16 mouse cellular contexts compared by ENCODE assay signal in the genomic region with DNA sequence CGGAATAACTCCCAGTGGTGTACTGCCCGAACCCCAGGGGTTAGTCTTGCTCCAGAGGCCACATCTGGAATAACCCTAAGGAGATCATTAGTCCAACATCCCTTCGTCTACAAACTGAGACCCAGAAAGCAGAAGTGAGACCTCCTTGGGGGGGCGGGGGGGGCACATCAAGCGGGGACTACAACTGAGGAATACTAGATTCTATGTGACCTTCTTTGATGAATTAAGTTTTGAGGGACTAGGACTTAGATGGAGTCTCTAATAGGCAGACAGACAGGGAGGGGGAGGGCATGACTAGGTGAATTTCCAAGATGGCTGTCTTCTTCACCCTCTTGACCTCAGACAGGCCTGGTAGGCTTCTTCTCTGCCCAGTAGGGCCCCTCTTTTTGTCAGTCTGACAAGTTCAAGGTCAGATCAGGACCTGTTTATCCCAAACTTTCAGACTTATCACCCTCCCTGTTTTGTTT. TPM values are rescaled to one million over a fixed set of nuclear protein-coding genes. Genes with fewer than 3 reads are reported as not detected.
A peak's percentile ranks its signal among the peaks of the same experiment; 100 is the strongest.
DNase-seq lines count a peak whose midpoint lies in the region; ATAC-seq and TF ChIP-seq lines count a peak whose summit lies in the region.
"Had no signal": no experiment of that assay in that cellular context is flagged by ENCODE, and none has a peak within 500 bp of the region (broad histone marks: within the 10 kb centered on the region; RNA-seq: fewer than 3 reads in every experiment).

No protein-coding gene starts in this region.

- no peaks in the 10 kb centered on the region for H3K36me3 ChIP-seq in heart, postnatal 0 days (replicated peaks; ENCODE audit: control insufficient read depth, insufficient read depth, low read length)
- no peaks in the 10 kb centered on the region for H3K36me3 ChIP-seq in heart, embryonic 11.5 days (ENCODE audit: control insufficient read depth, insufficient read depth, low read length)
- peaks cover 0 to 2% of the 10 kb centered on the region in 2 experiments; a peak in 2 of 4 replicates for H3K36me3 ChIP-seq in MEL (ENCODE audit: control insufficient read depth in 1 of 2, insufficient read depth in 2 of 2, low read length in 2 of 2)
- H3K36me3 ChIP-seq in limb, embryonic 10.5 days, result no peaks in the 10 kb centered on the region
- H3K36me3 ChIP-seq: liver, embryonic 13.5 days; stomach, embryonic 15.5 days had no signal

- ATAC-seq in heart, postnatal 0 days (ENCODE audit: insufficient read depth, low read depth), result no peak
- no peak for ATAC-seq in heart, embryonic 11.5 days (replicated peaks; ENCODE audit: insufficient number of reproducible peaks, low FRiP score, low TSS enrichment)
- ATAC-seq in megakaryocyte progenitor cell, adult 5-6 weeks (replicated peaks; ENCODE audit: poor library complexity), result no peak
- ATAC-seq: CD4-positive, CD25-positive, alpha-beta regulatory T cell, adult 4 months had no signal

- H3K27me3 ChIP-seq in heart, postnatal 0 days (ENCODE audit: control insufficient read depth, insufficient read depth, low read length), result no peaks in the 10 kb centered on the region
- H3K27me3 ChIP-seq in heart, embryonic 11.5 days (ENCODE audit: control insufficient read depth, insufficient read depth, low read length), result no peaks in the 10 kb centered on the region
- no peaks in the 10 kb centered on the region; a peak in 1 of 4 replicates for H3K27me3 ChIP-seq in MEL (ENCODE audit: control insufficient read depth in 1 of 2, insufficient read depth in 2 of 2, low read length in 2 of 2)
- no peaks in the 10 kb centered on the region for H3K27me3 ChIP-seq in limb, embryonic 10.5 days (ENCODE audit: low read depth, poor library complexity, severe bottlenecking)
- H3K27me3 ChIP-seq: liver, embryonic 13.5 days; stomach, embryonic 15.5 days had no signal

- H3K4me3 ChIP-seq in heart, postnatal 0 days (ENCODE audit: low read depth, low read length), result no peak overlapping the region
- no peak overlapping the region for H3K4me3 ChIP-seq in heart, embryonic 11.5 days (ENCODE audit: low read depth, low read length)
- H3K4me3 ChIP-seq in MEL (ENCODE audit: control insufficient read depth in 1 of 2, insufficient read depth in 1 of 2, low read depth in 2 of 2, low read length in 2 of 2), result no peak overlapping the region
- 0 out of 2 replicates have a peak overlapping the region, but pooled peaks have one; percentile 7 for H3K4me3 ChIP-seq in limb, embryonic 10.5 days
- H3K4me3 ChIP-seq: left cerebral cortex, adult 2 months; liver, embryonic 13.5 days; stomach, embryonic 15.5 days had no signal

- peak overlapping the region; percentile 67; the same call in 1 of the 2 replicates for H3K27ac ChIP-seq in heart, postnatal 0 days (ENCODE audit: low read depth)
- no peak overlapping the region for H3K27ac ChIP-seq in heart, embryonic 11.5 days (ENCODE audit: low read depth, low read length)
- H3K27ac ChIP-seq in MEL (ENCODE audit: control insufficient read depth, low read depth, low read length), result no peak overlapping the region
- peak overlapping the region; percentile 87 for H3K27ac ChIP-seq in limb, embryonic 10.5 days
- H3K27ac ChIP-seq: left cerebral cortex, adult 2 months; liver, embryonic 13.5 days; stomach, embryonic 15.5 days had no signal

- no peaks in the 10 kb centered on the region for H3K79me2 ChIP-seq in MEL (ENCODE audit: control insufficient read depth, insufficient read depth, low read length, poor library complexity)

- no peak for TF ChIP-seq CTCF in heart, postnatal 0 days (IDR thresholded peaks at IDR 0.05; ENCODE audit: low read depth)
- TF ChIP-seq CTCF in MEL (IDR thresholded peaks at IDR 0.05 in 2 of 3, conservative IDR thresholded peaks at IDR 0.05 in 1 of 3; ENCODE audit: control insufficient read depth in 1 of 3, insufficient read depth in 1 of 3, low read depth in 2 of 3, low read length in 3 of 3, poor library complexity in 1 of 3, severe bottlenecking in 1 of 3), result no peak

- no peak overlapping the region for H3K9ac ChIP-seq in heart, postnatal 0 days (replicated peaks; ENCODE audit: low read depth, low read length)
- H3K9ac ChIP-seq in heart, embryonic 11.5 days (ENCODE audit: low read depth, low read length), result no peak overlapping the region
- H3K9ac ChIP-seq in MEL (ENCODE audit: control insufficient read depth, low read depth, low read length, poor library complexity, severe bottlenecking), result no peak overlapping the region
- H3K9ac ChIP-seq: liver, embryonic 13.5 days; stomach, embryonic 15.5 days had no signal

- no peaks in the 10 kb centered on the region for H3K9me3 ChIP-seq in heart, postnatal 0 days (replicated peaks; ENCODE audit: control insufficient read depth, low read length)
- H3K9me3 ChIP-seq in heart, embryonic 11.5 days (replicated peaks; ENCODE audit: control insufficient read depth, low read length), result no peaks in the 10 kb centered on the region
- H3K9me3 ChIP-seq in MEL (replicated peaks; ENCODE audit: insufficient read depth, low read length), result no peaks in the 10 kb centered on the region
- H3K9me3 ChIP-seq in limb, embryonic 10.5 days (replicated peaks), result no peaks in the 10 kb centered on the region
- H3K9me3 ChIP-seq: liver, embryonic 13.5 days; stomach, embryonic 15.5 days had no signal

- DNase-seq in heart, postnatal 0 days (ENCODE audit: low spot score), result no peak
- peak; percentile 56 for DNase-seq in A20 (ENCODE audit: low read depth, low spot score)
- peak; percentile 31 for DNase-seq in MEL (ENCODE audit: low read depth, low spot score)
- DNase-seq in limb, embryonic 10.5 days (ENCODE audit: low spot score), result no peak
- no peak for DNase-seq in right cerebral cortex, postnatal 36 days (ENCODE audit: low spot score in 2 of 2)
- DNase-seq in adrenal gland, adult 8-10 months, result no peak
- DNase-seq: adrenal gland, postnatal 10 days; liver, embryonic 13.5 days; midbrain, embryonic 14.5 days; right cerebral cortex, postnatal 4 days; thymus, postnatal 36 days had no signal

- no peak for TF ChIP-seq RAD21 in MEL (IDR thresholded peaks at IDR 0.05; ENCODE audit: low read depth, low read length)

- TF ChIP-seq EP300 in heart, postnatal 0 days (IDR thresholded peaks at IDR 0.05; ENCODE audit: low read depth), result no peak
- TF ChIP-seq EP300 in MEL (IDR thresholded peaks at IDR 0.05; ENCODE audit: low read depth in 1 of 2, low read length in 2 of 2), result no peak

- peaks cover 17% of the 10 kb centered on the region for H3K4me1 ChIP-seq in heart, postnatal 0 days (ENCODE audit: control insufficient read depth, insufficient read depth)
- peaks cover 7% of the 10 kb centered on the region for H3K4me1 ChIP-seq in heart, embryonic 11.5 days (ENCODE audit: control insufficient read depth, insufficient read depth, low read length)
- peaks cover under 1 to 10% of the 10 kb centered on the region in 2 experiments for H3K4me1 ChIP-seq in MEL (ENCODE audit: control insufficient read depth in 1 of 2, insufficient read depth in 2 of 2, low read length in 2 of 2)
- H3K4me1 ChIP-seq in limb, embryonic 10.5 days, result peaks cover 53% of the 10 kb centered on the region

- WGBS in heart, postnatal 0 days, result 71% methylated on average over 5 of the region's 5 CpGs
- WGBS in heart, embryonic 11.5 days (ENCODE audit: insufficient replicate concordance), result 75% methylated on average over 5 of the region's 5 CpGs
- 35% methylated on average over 5 of the region's 5 CpGs for WGBS in limb, embryonic 10.5 days

- H3K4me2 ChIP-seq in heart, postnatal 0 days (ENCODE audit: low read depth, low read length), result no peak overlapping the region
- no peak overlapping the region for H3K4me2 ChIP-seq in heart, embryonic 11.5 days
- H3K4me2 ChIP-seq: liver, embryonic 13.5 days; stomach, embryonic 15.5 days had no signal

- no peak for TF ChIP-seq POLR2A in MEL (IDR thresholded peaks at IDR 0.05; ENCODE audit: control insufficient read depth in 1 of 2, insufficient read depth in 1 of 2, low read depth in 1 of 2, low read length in 2 of 2, poor library complexity in 1 of 2)

TF ChIP-seq in MEL, 35 proteins besides CTCF, POLR2A, EP300 and RAD21:
- no peak for TF ChIP-seq USF2 (IDR thresholded peaks at IDR 0.05; ENCODE audit: borderline replicate concordance in 1 of 2, insufficient read depth in 1 of 2, low read depth in 1 of 2, low read length in 2 of 2)
- TF ChIP-seq GABPA (IDR thresholded peaks at IDR 0.05; ENCODE audit: low read depth, low read length), result no peak

RNA-seq across cellular contexts. Expression of a gene that starts 20.9 kb away (rescaled TPM):
- total RNA-seq in heart, postnatal 0 days (2014; rRNA removed; ENCODE audit: low replicate concordance), result 54.5 and 119 TPM in 2 replicates
- 55.4 and 62.4 TPM in 2 replicates for polyA plus RNA-seq in heart, postnatal 0 days (2015; fragmentation: Nextera tagmentation; extraction: Ambion mirVana)
- polyA plus RNA-seq in heart, embryonic 11.5 days (2014; fragmentation: Nextera tagmentation; extraction: Ambion mirVana), result 37.3 and 55.8 TPM in 2 replicates
- total RNA-seq in MEL (2012; rRNA removed), result 16.4 and 18.4 TPM in 2 replicates
- 10 to 100 TPM in 1 of 2 experiments, not detected in 1; 53.7 TPM for polyA plus RNA-seq in MEL (2012; ENCODE audit: insufficient read depth in 1 of 2, insufficient read length in 2 of 2, low read depth in 1 of 2, low replicate concordance in 2 of 2, missing spikeins in 1 of 2)
- polyA plus RNA-seq in limb, embryonic 10.5 days (2016; fragmentation: Nextera tagmentation; extraction: Ambion mirVana), result 62.9 and 73.7 TPM in 2 replicates
- total RNA-seq in megakaryocyte progenitor cell, adult 5-6 weeks (2015), result 124 and 135 TPM in 2 replicates
- 24.7 and 35.1 TPM in 2 replicates for total RNA-seq in megakaryocyte progenitor cell, adult 5-6 weeks (2017)
- total RNA-seq in adrenal gland, adult 8-10 months (2022), result 100 to 1,000 TPM; 105 to 158 (median 133) TPM

Comparison
In these comparisons a context has a peak if more than half of its experiments do, and no peak if none do; other contexts are left out.
1. H3K27ac ChIP-seq: peak in heart, postnatal 0 days (single experiment) and limb, embryonic 10.5 days (single experiment); none in heart, embryonic 11.5 days (single experiment) and MEL (single experiment).
2. DNase-seq: peak in A20 (single experiment) and MEL (single experiment); none in heart, postnatal 0 days (single experiment), limb, embryonic 10.5 days (single experiment), right cerebral cortex, postnatal 36 days (0 of 2) and adrenal gland, adult 8-10 months (single experiment).